Mouse (Mus musculus) forebrain, embryonic 12.5 days (tissue): ENCODE measurements around the gene Ddx20. TPM values are rescaled to one million over a fixed set of nuclear protein-coding genes. Genes with fewer than 3 reads are reported as not detected.
"Not testable (repeated sequence)": the region's sequence is repeated elsewhere in the genome, so short reads cannot be mapped to it uniquely, and the experiment has no call there.

Source experiments
- ATAC-seq: fragments of 200-750 bp; cut with Nextera tagmentation; 2 replicates; pipeline ENCODE4 v1.8.0; 2017; ENCODE audit warnings: moderate TSS enrichment; ENCODE audit not compliant: low FRiP score
- H3K27ac ChIP-seq: fragments of 300-500 bp; sonication (generic); 2 replicates; pipeline ENCODE4 v1.5.1; 2016; ENCODE audit warnings: mild to moderate bottlenecking
- H3K27me3 ChIP-seq: fragments of 300-500 bp; sonication (generic); 2 replicates; pipeline ENCODE4 v1.6.1; 2016; ENCODE audit warnings: mild to moderate bottlenecking
- H3K36me3 ChIP-seq: fragments of 300-500 bp; sonication (generic); replicated peaks from 2 replicates; pipeline ENCODE4 v1.6.1; 2016; ENCODE audit warnings: mild to moderate bottlenecking
- H3K4me1 ChIP-seq: fragments of 300-500 bp; sonication (generic); 2 replicates; pipeline ENCODE4 v1.6.1; 2016
- H3K4me2 ChIP-seq: fragments of 300-500 bp; sonication (generic); 2 replicates; pipeline ENCODE4 v1.6.1; 2016; ENCODE audit warnings: mild to moderate bottlenecking, moderate library complexity
- H3K4me3 ChIP-seq: fragments of 300-500 bp; sonication (generic); replicated peaks from 2 replicates; pipeline ENCODE4 v1.5.1; 2016; ENCODE audit warnings: mild to moderate bottlenecking
- H3K9ac ChIP-seq: fragments of 300-500 bp; sonication (generic); 2 replicates; pipeline ENCODE4 v1.6.1; 2016; ENCODE audit warnings: mild to moderate bottlenecking
- H3K9me3 ChIP-seq: fragments of 300-500 bp; sonication (generic); 2 replicates; pipeline ENCODE4 v1.6.1; 2016
- WGBS: fragments of 180-500 bp; shearing (Covaris S2); methylation state at CpG from one replicate; pipeline ENCODE4 v1.1.7; 2016; 5-methylcytosine and 5-hydroxymethylcytosine counted together
- polyA plus RNA-seq: library from polyadenylated mRNA; unstranded; fragments of >200 nt; fragmentation: Nextera tagmentation; extraction: Ambion mirVana; gene quantifications from 2 replicates; pipeline ENCODE4 v1.2.1, GENCODE M21; 2016

Ddx20 gene
- polyA plus RNA-seq, 1 experiment from 2014 or later = 44.3 TPM

DNA sequence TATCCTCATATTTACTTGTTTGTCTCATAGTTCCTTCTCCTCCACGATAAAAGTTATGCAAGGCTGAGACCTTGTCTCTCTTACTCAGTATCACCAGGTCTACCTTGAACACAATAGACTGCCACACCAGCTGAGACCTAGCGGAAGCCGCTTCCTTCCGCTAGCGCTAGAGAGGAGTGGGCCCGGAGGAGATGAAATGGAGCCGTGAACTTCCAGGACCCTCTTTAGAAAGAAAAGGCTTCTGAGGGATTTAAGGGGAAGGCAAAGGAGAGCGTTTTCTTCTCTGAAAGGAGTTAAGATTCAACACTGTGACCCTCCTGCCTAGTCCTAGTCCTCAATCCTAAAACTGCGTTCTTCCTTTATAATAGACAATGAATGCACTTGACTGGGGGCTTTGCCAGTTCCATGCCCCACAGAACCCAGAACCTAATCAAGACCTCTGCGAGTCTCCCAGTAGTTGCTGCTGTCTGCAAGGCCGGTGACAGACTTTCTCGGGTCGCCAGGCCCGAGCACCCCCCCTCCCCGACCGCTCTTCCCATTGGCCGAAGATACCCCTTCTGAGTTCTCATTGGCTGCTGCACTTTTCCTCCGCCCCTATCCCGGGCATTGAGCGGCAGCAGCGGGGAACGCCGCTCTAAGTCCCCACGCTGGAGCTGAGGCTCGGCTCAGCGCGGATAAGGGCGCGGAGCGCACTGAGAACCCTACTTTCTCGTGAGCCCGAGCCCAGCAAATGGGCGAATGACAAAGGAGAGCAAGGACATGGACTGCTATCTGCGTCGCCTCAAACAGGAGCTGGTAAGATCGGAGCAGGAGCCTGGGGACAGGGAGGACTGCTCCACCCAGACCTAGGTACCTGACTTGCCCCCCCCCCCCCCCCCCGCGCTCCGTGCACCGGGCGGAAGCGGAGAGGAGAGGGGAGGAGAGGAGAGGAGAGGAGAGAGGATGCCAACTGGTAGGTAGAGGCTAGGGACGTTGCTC lies 16.9 kb upstream of the Ddx20 start, which contains the start of gene Inka2:
Gene Inka2, plus strand, starts transcription at position 569 of the 978 bp plus-strand sequence.
- Histone ChIP-seq H3K36me3 (no peaks in the 10 kb centered on the region), H3K27me3 (peaks cover 41% of the 10 kb centered on the region), H3K4me2 (peak within 1 kb of the TSS; percentile 97), H3K9me3 (no peaks in the 10 kb centered on the region), H3K4me3 (peak within 1 kb of the TSS; percentile 55), H3K27ac (peak within 1 kb of the TSS; percentile 22), H3K4me1 (peaks cover 28% of the 10 kb centered on the region), H3K9ac (peak within 1 kb of the TSS; percentile 73)
- WGBS = 1% methylated on average over 42 of the region's 43 CpGs
- peak; percentile 98 for ATAC-seq

DNA sequence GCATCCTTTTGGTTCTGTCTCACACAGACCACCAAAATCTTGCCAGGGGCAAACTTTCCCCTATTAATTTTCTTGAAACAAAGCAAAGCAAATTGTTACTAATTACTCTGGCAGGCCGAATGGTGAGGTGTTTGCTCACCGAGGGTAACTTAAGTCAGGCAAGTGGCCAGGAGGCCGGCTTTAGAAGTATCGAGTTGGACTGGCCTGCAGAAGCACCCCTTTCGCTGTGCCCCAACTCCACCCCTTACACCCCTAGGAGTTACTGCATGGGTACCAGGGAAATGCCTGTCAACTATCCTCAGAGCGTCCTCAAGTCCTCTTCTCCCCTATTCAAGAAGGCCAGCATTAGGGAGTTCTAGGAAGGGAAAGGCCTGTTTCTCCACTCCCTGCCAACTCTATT lies 16.2 kb upstream of the Ddx20 start:
- Histone ChIP-seq H3K9ac (no peak overlapping the region), H3K4me2 (no peak overlapping the region; the same call in 1 of the 2 replicates), H3K4me3 (no peak overlapping the region), H3K27ac (no peak overlapping the region), H3K9me3 (no peaks in the 10 kb centered on the region), H3K36me3 (no peaks in the 10 kb centered on the region), H3K4me1 (peaks cover 28% of the 10 kb centered on the region), H3K27me3 (peaks cover 41% of the 10 kb centered on the region)
- 44% methylated on average over 6 of the region's 6 CpGs for WGBS
- no peak for ATAC-seq

GRCm38 (mm10) chr3:105701399-105701798 lies 14.0 kb upstream of the Ddx20 start:
- no peak overlapping the region for H3K27ac ChIP-seq
- no peak overlapping the region for H3K9ac ChIP-seq
- no peak for ATAC-seq
- peaks cover 36% of the 10 kb centered on the region for H3K27me3 ChIP-seq
- H3K36me3 ChIP-seq = no peaks in the 10 kb centered on the region
- WGBS = 69% methylated on average over 5 of the region's 5 CpGs
- H3K4me2 ChIP-seq = no peak overlapping the region
- no peak overlapping the region for H3K4me3 ChIP-seq
- H3K9me3 ChIP-seq = no peaks in the 10 kb centered on the region
- H3K4me1 ChIP-seq = peaks cover 31% of the 10 kb centered on the region

GRCm38 (mm10) chr3:105700786-105701185 lies 13.4 kb upstream of the Ddx20 start:
- not testable (repeated sequence) for H3K4me3 ChIP-seq, H3K4me2 ChIP-seq, H3K9ac ChIP-seq, H3K9me3 ChIP-seq, H3K36me3 ChIP-seq, ATAC-seq, H3K27ac ChIP-seq
- WGBS = 45% methylated on average over 1 of the region's 1 CpGs
- peaks cover 33% of the 10 kb centered on the region for H3K4me1 ChIP-seq
- H3K27me3 ChIP-seq = peaks cover 30% of the 10 kb centered on the region

DNA sequence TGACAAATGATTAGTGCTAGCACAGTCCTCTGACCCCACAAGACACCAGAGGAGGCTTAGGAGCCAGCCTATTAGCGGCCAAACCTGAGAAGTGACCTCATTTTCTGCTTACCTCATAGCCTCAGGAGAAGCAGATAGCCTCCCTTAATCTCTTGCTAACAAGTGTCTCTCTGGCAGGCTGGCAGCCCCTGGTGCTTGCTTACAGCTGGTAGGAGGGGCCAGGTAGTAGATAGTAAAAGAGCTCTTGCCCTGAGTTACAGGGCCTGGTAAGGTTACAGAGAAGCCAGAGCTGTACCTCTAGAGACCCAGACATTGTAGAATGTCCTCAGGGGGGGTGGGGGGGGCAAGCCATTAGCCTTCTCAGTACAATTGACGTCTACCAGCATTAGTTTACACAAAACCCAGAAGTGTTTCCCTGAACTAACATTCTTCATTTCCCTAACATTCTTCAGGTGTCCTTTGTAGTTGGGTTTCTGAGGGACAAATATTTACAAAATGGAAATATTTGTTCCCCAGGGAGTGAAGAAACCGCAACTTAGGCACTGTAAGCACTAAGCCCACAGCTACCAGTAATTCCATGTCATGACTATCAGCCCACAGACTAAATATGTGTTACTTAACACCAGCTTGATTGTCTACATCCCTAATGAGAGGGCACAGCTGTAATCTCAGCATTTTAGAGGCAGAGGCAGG lies 12.0 kb upstream of the Ddx20 start:
- 49% methylated on average over 3 of the region's 3 CpGs for WGBS
- peaks cover 36% of the 10 kb centered on the region for H3K4me1 ChIP-seq
- H3K4me3 ChIP-seq = no peak overlapping the region
- H3K27ac ChIP-seq = no peak overlapping the region
- no peaks in the 10 kb centered on the region for H3K36me3 ChIP-seq
- no peaks in the 10 kb centered on the region for H3K9me3 ChIP-seq
- H3K27me3 ChIP-seq = peaks cover 24% of the 10 kb centered on the region
- H3K4me2 ChIP-seq = no peak overlapping the region
- ATAC-seq = no peak
- no peak overlapping the region for H3K9ac ChIP-seq

DNA sequence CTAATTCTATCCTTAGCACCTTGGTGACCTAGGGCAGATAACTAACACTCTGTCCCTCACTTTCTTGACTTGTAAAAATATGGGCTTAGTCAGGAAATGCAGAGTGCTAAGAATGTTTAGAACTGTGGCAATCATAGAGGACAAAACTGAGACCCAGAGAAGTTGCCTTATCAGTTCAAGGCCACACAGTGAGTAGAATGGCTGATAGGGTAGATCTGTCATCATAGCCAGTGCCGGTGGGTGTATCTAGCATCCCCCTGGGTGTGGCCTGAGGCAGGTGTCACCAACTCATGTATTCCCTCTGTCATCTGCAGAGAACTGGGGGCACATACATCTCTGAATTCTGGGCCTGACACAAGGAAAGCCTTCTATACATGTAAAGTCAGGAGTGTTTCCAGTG lies 10.9 kb upstream of the Ddx20 start:
- Histone ChIP-seq H3K4me2 (no peak overlapping the region), H3K36me3 (no peaks in the 10 kb centered on the region), H3K4me1 (peaks cover 31% of the 10 kb centered on the region), H3K4me3 (no peak overlapping the region), H3K27me3 (peaks cover 25% of the 10 kb centered on the region), H3K27ac (no peak overlapping the region), H3K9me3 (no peaks in the 10 kb centered on the region), H3K9ac (no peak overlapping the region)
- ATAC-seq = no peak
- WGBS = 82% methylated on average over 1 of the region's 1 CpGs

DNA sequence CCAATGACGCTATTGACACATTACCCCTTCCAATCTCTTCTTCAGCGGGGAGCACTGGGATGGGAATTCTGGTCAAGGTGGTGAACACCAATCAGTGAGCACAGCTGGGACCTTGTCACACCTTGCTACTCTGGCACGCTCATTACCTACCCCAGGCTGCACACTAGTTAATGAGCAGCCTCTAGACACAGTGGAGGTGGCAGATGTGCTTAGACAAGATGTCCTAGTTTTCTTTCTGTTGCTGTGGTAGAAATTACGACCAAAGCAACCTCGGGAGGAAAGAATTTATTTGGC lies 9.7 kb upstream of the Ddx20 start:
- Histone ChIP-seq H3K9me3 (no peaks in the 10 kb centered on the region), H3K27me3 (peaks cover 15% of the 10 kb centered on the region), H3K27ac (no peak overlapping the region), H3K9ac (no peak overlapping the region), H3K4me1 (peaks cover 31% of the 10 kb centered on the region), H3K4me3 (no peak overlapping the region), H3K36me3 (no peaks in the 10 kb centered on the region), H3K4me2 (no peak overlapping the region)
- WGBS = 63% methylated on average over 5 of the region's 5 CpGs
- ATAC-seq = peak; percentile 68

- no peak overlapping the region for H3K4me3 ChIP-seq
- WGBS = 65% methylated on average over 17 of the region's 17 CpGs
These were observed 9.2 kb upstream of the Ddx20 start for GRCm38 (mm10) chr3:105696387-105697147.

GRCm38 (mm10) chr3:105695476-105696386 lies 8.4 kb upstream of the Ddx20 start:
- Histone ChIP-seq H3K27me3 (peaks cover 10% of the 10 kb centered on the region), H3K9me3 (no peaks in the 10 kb centered on the region), H3K36me3 (no peaks in the 10 kb centered on the region), H3K27ac (peak overlapping the region; percentile 81), H3K4me3 (no peak overlapping the region; the same call in 1 of the 2 replicates), H3K4me2 (peak overlapping the region; percentile 37), H3K4me1 (peaks cover 31% of the 10 kb centered on the region), H3K9ac (0 out of 2 replicates have a peak overlapping the region, but pooled peaks have one; percentile 21)
- WGBS = 20% methylated on average over 20 of the region's 20 CpGs
- peak; percentile 62 for ATAC-seq

More at GRCm38 (mm10) chr3:105696387-105697147, 9.2 kb upstream of the Ddx20 start:
- Histone ChIP-seq H3K4me1 (peaks cover 31% of the 10 kb centered on the region), H3K27ac (peak overlapping the region; percentile 81; the same call in 1 of the 2 replicates), H3K9ac (no peak overlapping the region), H3K9me3 (no peaks in the 10 kb centered on the region), H3K4me2 (peak overlapping the region; percentile 37), H3K36me3 (no peaks in the 10 kb centered on the region), H3K27me3 (peaks cover 10% of the 10 kb centered on the region)
- no peak; the same call in 1 of the 2 replicates for ATAC-seq

GRCm38 (mm10) chr3:105693327-105694080 lies 6.1 kb upstream of the Ddx20 start:
- 80% methylated on average over 14 of the region's 14 CpGs for WGBS
- no peak for ATAC-seq
- H3K4me2 ChIP-seq = no peak overlapping the region
- no peak overlapping the region for H3K27ac ChIP-seq
- peaks cover 31% of the 10 kb centered on the region for H3K4me1 ChIP-seq
- H3K4me3 ChIP-seq = no peak overlapping the region
- H3K9ac ChIP-seq = no peak overlapping the region
- no peaks in the 10 kb centered on the region for H3K36me3 ChIP-seq
- H3K27me3 ChIP-seq = peaks cover 10% of the 10 kb centered on the region
- H3K9me3 ChIP-seq = no peaks in the 10 kb centered on the region

- peaks cover 9% of the 10 kb centered on the region for H3K4me1 ChIP-seq
- no peak overlapping the region for H3K4me2 ChIP-seq
- H3K36me3 ChIP-seq = peaks cover 13% of the 10 kb centered on the region
- H3K27ac ChIP-seq = no peak overlapping the region
- no peak for ATAC-seq
- H3K9ac ChIP-seq = no peak overlapping the region
- 93% methylated on average over 2 of the region's 2 CpGs for WGBS
- H3K4me3 ChIP-seq = no peak overlapping the region
- H3K27me3 ChIP-seq = 0 out of 2 replicates have a peak, but pooled peaks cover 4% of the 10 kb centered on the region
- no peaks in the 10 kb centered on the region for H3K9me3 ChIP-seq
These were observed 1.2 kb upstream of the Ddx20 start for GRCm38 (mm10) chr3:105688536-105688935.
